Mouse (Mus musculus) heart, embryonic 14.5 days (tissue): Measurements from ENCODE around the gene Chst11. TPM values are rescaled to one million over a fixed set of nuclear protein-coding genes. Genes with fewer than 3 reads are reported as not detected.

Experiments
- ATAC-seq: fragments of 200-750 bp; cut with Nextera tagmentation; 2 replicates; pipeline ENCODE4 v1.8.0; 2017; ENCODE audit warnings: low read depth, moderate TSS enrichment; ENCODE audit not compliant: insufficient number of reproducible peaks, insufficient read depth, low FRiP score
- H3K27ac ChIP-seq, 2 experiments: fragments of 200-500 bp in 1 of 2; fragments of 300-500 bp in 1 of 2; sonication (generic) in 1 of 2; replicated peaks in 1 of 2; 2 replicates each; pipeline ENCODE4 v1.5.1; 2012 to 2014; ENCODE audit warnings: low read depth in 2 of 2, low read length in 2 of 2, control low read depth in 1 of 2, mild to moderate bottlenecking in 1 of 2, mixed read lengths in 1 of 2; ENCODE audit not compliant: control insufficient read depth in 1 of 2, insufficient read depth in 1 of 2
- H3K27me3 ChIP-seq: fragments of 300-500 bp; sonication (generic); 2 replicates; pipeline ENCODE4 v1.6.1; 2014; ENCODE audit warnings: mild to moderate bottlenecking, low read length, control low read depth; ENCODE audit not compliant: control insufficient read depth, insufficient read depth
- H3K36me3 ChIP-seq: fragments of 300-500 bp; sonication (generic); 2 replicates; pipeline ENCODE4 v1.6.1; 2014; ENCODE audit warnings: mild to moderate bottlenecking, control low read depth, low read length, mixed read lengths; ENCODE audit not compliant: control insufficient read depth, insufficient read depth
- H3K4me1 ChIP-seq, 2 experiments: fragments of 200-500 bp in 1 of 2; fragments of 300-500 bp in 1 of 2; sonication (generic) in 1 of 2; 2 replicates each; pipeline ENCODE4 v1.6.1; 2012 to 2014; ENCODE audit warnings: low read length in 2 of 2, control low read depth in 1 of 2, mixed read lengths in 1 of 2; ENCODE audit not compliant: control insufficient read depth in 2 of 2, insufficient read depth in 2 of 2
- H3K4me2 ChIP-seq: fragments of 300-500 bp; sonication (generic); 2 replicates; pipeline ENCODE4 v1.6.1; 2014; ENCODE audit warnings: mild to moderate bottlenecking, low read length
- H3K4me3 ChIP-seq, 2 experiments: fragments of 200-500 bp in 1 of 2; fragments of 300-500 bp in 1 of 2; sonication (generic) in 1 of 2; 2 replicates each; pipeline ENCODE4 v1.5.1; 2012 to 2014; ENCODE audit warnings: low read length in 2 of 2, mild to moderate bottlenecking in 2 of 2, control low read depth in 1 of 2, low read depth in 1 of 2, moderate library complexity in 1 of 2; ENCODE audit not compliant: control insufficient read depth in 1 of 2, insufficient read depth in 1 of 2
- H3K9ac ChIP-seq: fragments of 300-500 bp; sonication (generic); 2 replicates; pipeline ENCODE4 v1.6.1; 2014; ENCODE audit warnings: mild to moderate bottlenecking, low read length
- H3K9me3 ChIP-seq: fragments of 300-500 bp; sonication (generic); 2 replicates; pipeline ENCODE4 v1.6.1; 2016; ENCODE audit warnings: low read length, control low read depth; ENCODE audit not compliant: control insufficient read depth
- WGBS: fragments of 180-500 bp; shearing (Covaris S2); extraction: QIAGEN DNeasy Blood & Tissue Kit; methylation state at CpG from one replicate; pipeline ENCODE4 v1.1.7; 2014; 5-methylcytosine and 5-hydroxymethylcytosine counted together
- polyA plus RNA-seq: library from polyadenylated mRNA; unstranded; fragments of >200 nt; fragmentation: Nextera tagmentation; extraction: Ambion mirVana; gene quantifications from 2 replicates; pipeline ENCODE4 v1.2.1, GENCODE M21; 2014

Chst11 gene
- polyA plus RNA-seq, 1 experiment from 2014 or later: 3.3 TPM

DNA sequence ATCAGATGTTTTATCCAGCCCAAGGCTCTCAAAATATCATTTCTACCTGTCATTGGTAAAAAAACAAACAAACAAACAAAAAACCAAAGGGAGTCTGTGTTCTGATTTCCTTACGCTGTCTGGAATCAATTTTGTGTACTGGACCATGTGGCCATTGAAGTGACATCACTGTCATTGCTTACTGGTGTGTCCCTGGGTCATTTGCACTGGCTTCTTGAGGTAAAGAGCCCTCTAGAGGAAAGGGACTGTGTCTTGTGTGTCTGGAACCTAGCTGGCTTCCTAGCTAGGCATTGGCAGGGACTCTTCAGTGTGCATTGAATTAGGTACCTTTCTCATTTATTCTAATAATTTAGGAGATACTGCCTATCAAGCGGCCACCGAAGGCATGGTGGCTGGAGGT, 114.4 kb downstream of the Chst11 start:
- Histone ChIP-seq H3K4me2 (no peak overlapping the region), H3K27ac (no peak overlapping the region), H3K4me1 (peaks cover 15 to 31% of the 10 kb centered on the region in 2 experiments), H3K4me3 (no peak overlapping the region), H3K36me3 (no peaks in the 10 kb centered on the region), H3K9me3 (no peaks in the 10 kb centered on the region), H3K27me3 (no peaks in the 10 kb centered on the region), H3K9ac (no peak overlapping the region)
- 79% methylated on average over 3 of the region's 3 CpGs for WGBS
- ATAC-seq: no peak

DNA sequence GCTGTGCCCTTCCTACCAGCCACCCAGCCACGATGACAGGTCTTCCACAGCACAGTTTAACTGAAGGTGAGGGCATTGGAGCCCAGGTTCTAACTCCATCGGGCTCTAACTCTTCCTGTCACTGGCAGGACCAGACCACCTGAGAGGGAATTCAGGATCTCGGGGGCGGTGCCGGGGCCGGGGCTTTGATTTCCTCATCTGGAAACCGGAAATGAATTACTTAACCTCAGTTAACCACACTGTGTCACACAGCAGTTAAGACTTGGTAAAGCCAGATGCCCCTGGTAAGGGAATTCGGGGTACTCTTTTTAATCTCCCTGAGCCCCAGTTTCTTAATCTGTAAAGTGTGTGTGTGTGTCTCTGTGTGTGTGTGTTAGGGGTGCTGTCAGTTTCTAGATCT, 115.6 kb downstream of the Chst11 start:
- no peak overlapping the region for H3K4me2 ChIP-seq
- H3K27ac ChIP-seq: no peak overlapping the region
- H3K27me3 ChIP-seq: no peaks in the 10 kb centered on the region
- 67% methylated on average over 8 of the region's 8 CpGs for WGBS
- H3K4me1 ChIP-seq: peaks cover 11 to 22% of the 10 kb centered on the region in 2 experiments
- no peaks in the 10 kb centered on the region for H3K9me3 ChIP-seq
- H3K36me3 ChIP-seq: no peaks in the 10 kb centered on the region
- no peak overlapping the region for H3K4me3 ChIP-seq
- no peak overlapping the region for H3K9ac ChIP-seq
- ATAC-seq: no peak

DNA sequence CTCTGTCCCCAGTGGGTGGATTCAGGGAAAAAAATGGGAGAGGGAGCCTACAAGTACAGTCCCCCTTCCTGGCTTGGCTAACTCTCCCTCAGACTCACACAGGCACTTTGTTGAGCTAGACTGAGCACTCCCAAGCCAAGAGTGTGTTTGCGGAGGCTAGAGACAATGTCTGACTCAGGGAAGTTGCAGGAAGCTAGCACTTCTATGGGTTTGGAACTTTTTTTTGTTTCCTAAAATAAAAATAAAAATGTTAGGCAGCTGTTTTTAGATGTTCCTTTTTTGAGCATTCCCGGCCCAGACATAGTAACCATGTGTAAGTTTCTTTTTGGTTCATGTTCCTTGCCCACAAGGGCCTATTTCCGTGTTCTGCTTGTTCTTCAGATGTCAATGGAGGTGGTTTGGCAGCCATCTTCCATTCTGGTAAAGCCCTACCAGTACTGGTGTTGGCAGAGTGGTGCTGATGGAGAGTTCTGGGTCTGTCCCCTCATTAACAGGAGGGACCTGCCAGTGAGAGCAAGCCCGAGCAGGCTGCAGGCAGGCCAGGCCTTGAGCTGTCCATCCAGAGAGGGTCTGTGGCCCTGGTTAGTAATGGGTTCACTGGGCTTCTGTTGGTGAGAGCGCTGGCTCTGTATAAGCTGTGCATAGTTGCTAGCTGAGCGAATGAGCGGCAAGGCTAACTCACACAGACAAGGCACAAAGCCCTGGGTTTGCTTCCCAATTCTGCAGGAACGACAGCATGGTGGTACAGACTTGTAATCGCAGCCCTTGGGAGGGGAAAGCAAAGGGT, 116.3 kb downstream of the Chst11 start:
- Histone ChIP-seq H3K36me3 (no peaks in the 10 kb centered on the region), H3K4me1 (peaks cover 14 to 17% of the 10 kb centered on the region in 2 experiments), H3K27me3 (no peaks in the 10 kb centered on the region), H3K9ac (no peak overlapping the region), H3K9me3 (no peaks in the 10 kb centered on the region), H3K4me2 (no peak overlapping the region), H3K27ac (no peak overlapping the region), H3K4me3 (no peak overlapping the region)
- ATAC-seq: no peak; the same call in 1 of the 2 replicates
- 86% methylated on average over 9 of the region's 9 CpGs for WGBS

DNA sequence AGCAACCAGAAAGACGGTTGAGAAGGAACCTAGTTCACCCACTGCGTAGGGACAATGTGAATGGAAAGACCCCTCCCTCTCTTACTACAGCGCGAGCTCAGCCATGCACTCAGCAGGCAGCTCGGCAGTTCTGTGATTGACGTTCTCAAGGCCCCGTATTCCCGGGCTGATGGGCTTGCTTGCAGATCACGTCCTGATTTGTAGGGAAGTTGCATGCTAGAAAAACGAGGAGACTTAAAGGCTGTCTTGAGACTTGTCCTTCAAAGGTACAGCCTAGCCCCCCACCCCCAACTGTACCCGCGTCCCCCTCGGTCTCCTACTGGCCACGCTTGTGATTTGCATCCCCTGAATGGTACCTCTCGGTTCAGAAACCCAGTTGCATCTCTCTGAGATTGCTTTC, 117.4 kb downstream of the Chst11 start:
- no peak for ATAC-seq
- Histone ChIP-seq H3K27me3 (no peaks in the 10 kb centered on the region), H3K9me3 (no peaks in the 10 kb centered on the region), H3K4me1 (peaks cover 19 to 22% of the 10 kb centered on the region in 2 experiments), H3K4me3 (no peak overlapping the region), H3K9ac (no peak overlapping the region), H3K27ac (no peak overlapping the region), H3K36me3 (no peaks in the 10 kb centered on the region), H3K4me2 (peak overlapping the region; percentile 39)
- WGBS: 34% methylated on average over 15 of the region's 15 CpGs

DNA sequence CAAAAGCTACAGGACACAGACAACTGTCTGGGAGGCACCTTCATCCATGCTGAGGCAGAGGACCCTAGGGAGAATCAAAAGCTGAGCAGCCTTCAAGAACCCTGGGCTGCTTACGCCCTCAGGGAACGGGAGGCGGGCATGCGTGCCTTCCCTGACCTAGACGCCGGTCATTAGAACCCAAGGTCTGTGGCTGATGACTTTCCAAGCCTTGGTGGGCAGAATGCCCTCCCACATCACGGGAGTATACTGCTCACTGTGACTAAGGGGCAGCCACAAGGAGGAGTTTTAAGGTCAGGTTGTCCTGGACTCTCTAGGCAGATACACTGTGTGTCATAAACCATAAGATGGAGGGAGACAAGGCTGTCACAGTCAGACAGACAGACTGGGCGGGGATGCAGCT, 118.9 kb downstream of the Chst11 start:
- Histone ChIP-seq H3K4me3 (no peak overlapping the region), H3K4me2 (no peak overlapping the region), H3K9me3 (no peaks in the 10 kb centered on the region), H3K27ac (no peak overlapping the region), H3K4me1 (peaks cover 27 to 29% of the 10 kb centered on the region in 2 experiments), H3K36me3 (no peaks in the 10 kb centered on the region), H3K9ac (no peak overlapping the region), H3K27me3 (no peaks in the 10 kb centered on the region)
- WGBS: 91% methylated on average over 8 of the region's 8 CpGs
- ATAC-seq: no peak

GRCm38 (mm10) chr10:83106152-83106746, 121.0 kb downstream of the Chst11 start:
- Histone ChIP-seq H3K27ac (no peak overlapping the region), H3K4me2 (no peak overlapping the region), H3K4me1 (peaks cover 29 to 30% of the 10 kb centered on the region in 2 experiments), H3K36me3 (no peaks in the 10 kb centered on the region), H3K9me3 (no peaks in the 10 kb centered on the region), H3K9ac (0 out of 2 replicates have a peak overlapping the region, but pooled peaks have one; percentile 21), H3K27me3 (no peaks in the 10 kb centered on the region), H3K4me3 (no peak overlapping the region)
- ATAC-seq: no peak
- 56% methylated on average over 7 of the region's 7 CpGs for WGBS

GRCm38 (mm10) chr10:83107385-83107784, 122.1 kb downstream of the Chst11 start:
- Histone ChIP-seq H3K4me1 (peaks cover 27% of the 10 kb centered on the region in 2 experiments), H3K9me3 (no peaks in the 10 kb centered on the region), H3K4me2 (no peak overlapping the region), H3K27me3 (no peaks in the 10 kb centered on the region), H3K36me3 (no peaks in the 10 kb centered on the region), H3K4me3 (no peak overlapping the region), H3K27ac (no peak overlapping the region), H3K9ac (no peak overlapping the region)
- 63% methylated on average over 8 of the region's 8 CpGs for WGBS
- ATAC-seq: no peak
